Mouse (Mus musculus) mouse trophoblast stem cell (cell line): ENCODE data around the gene Cog5.

Source experiments
- in situ Hi-C, 2 experiments: fragments of 300-500 bp; cut with MseI, MboI; formaldehyde crosslinking; loops; 2 replicates in 1 of 2; 3 replicates in 1 of 2; pipeline ENCODE4 v1.15.1; 2025

Gene Cog5

GRCm38 (mm10) chr12:31973473-31974172, 319.0 kb downstream of the Cog5 start:
- in situ Hi-C loops: no loop called here

DNA sequence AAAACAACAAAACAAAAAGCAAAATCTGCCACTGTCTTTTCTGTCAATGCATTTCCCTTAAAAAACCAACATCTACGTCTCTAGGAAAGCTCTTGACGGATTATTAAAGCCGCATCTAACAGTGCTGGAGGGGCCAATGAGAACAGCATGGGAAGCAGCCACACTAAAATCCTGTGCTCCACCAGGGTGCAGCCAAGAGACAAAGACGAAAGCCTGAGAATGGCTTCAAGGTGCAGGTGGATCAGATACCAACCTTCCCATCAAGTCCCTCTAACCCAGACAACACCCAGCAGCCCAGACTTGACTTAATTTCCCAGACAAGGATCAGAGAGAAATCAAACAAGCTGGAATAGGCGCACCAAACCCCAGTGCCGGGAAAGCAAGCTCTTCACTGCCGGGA, 321.9 kb downstream of the Cog5 start:
- in situ Hi-C loops: no loop called here

- in situ Hi-C loops: no loop called here
These were observed 323.0 kb downstream of the Cog5 start for GRCm38 (mm10) chr12:31977613-31978195.

DNA sequence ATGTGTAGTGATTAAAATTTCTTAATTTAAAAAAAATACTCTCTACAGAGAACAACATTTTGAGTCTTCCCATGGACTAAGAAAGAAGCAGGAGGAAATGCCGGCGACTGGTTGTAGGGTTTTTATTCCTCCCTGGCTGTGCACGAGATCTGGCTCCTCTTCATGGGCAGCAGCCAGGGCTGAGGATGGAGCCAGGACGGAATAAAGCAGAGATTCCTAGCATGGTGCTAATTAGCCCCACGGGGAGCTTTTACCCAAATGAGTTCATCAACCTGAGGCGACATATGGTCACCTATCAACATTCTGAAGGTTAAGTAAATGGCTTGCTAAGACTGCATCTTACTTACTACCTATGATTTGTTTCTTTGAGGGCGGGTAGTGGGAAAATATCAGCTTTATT, 328.6 kb downstream of the Cog5 start:
- in situ Hi-C loops: no loop called here

GRCm38 (mm10) chr12:31983769-31984168, 329.1 kb downstream of the Cog5 start:
- in situ Hi-C loops: no loop called here

- in situ Hi-C loops: no loop called here
These were observed 329.5 kb downstream of the Cog5 start for GRCm38 (mm10) chr12:31984206-31984605.

- in situ Hi-C loops: no loop called here
These were observed 330.0 kb downstream of the Cog5 start for GRCm38 (mm10) chr12:31984664-31985063.

GRCm38 (mm10) chr12:31985738-31986137, 331.1 kb downstream of the Cog5 start:
- in situ Hi-C loops: no loop called here

- in situ Hi-C loops: no loop called here
These were observed 331.8 kb downstream of the Cog5 start for GRCm38 (mm10) chr12:31986463-31986862.
